ENCODE assay signal across 8 mouse cellular contexts in genomic region chr5:151650700-151651410, GRCm38 (mm10). TPM values are rescaled to one million over a fixed set of nuclear protein-coding genes. Genes with fewer than 3 reads are reported as not detected.
DNase-seq lines count a peak whose midpoint lies in the region; ATAC-seq and TF ChIP-seq lines count a peak whose summit lies in the region.

TSS of gene Rfc3 (minus strand) at chr5:151651242.

- TF ChIP-seq CTCF in lung, postnatal 0 days (IDR thresholded peaks at IDR 0.05): peak; percentile 89

- WGBS in hindbrain, embryonic 10.5 days: under 1% methylated on average over 42 of the region's 42 CpGs
- 1% methylated on average over 42 of the region's 42 CpGs for WGBS in lung, postnatal 0 days

- H3K9me3 ChIP-seq in hindbrain, embryonic 10.5 days: no peaks in the 10 kb centered on the region
- no peaks in the 10 kb centered on the region for H3K9me3 ChIP-seq in lung, postnatal 0 days (ENCODE audit: low read length)

- ATAC-seq in frontal cortex, adult (ENCODE audit: low TSS enrichment): peak; percentile 100
- peak; percentile 99 for ATAC-seq in lung, postnatal 0 days

- peaks cover 13% of the 10 kb centered on the region for H3K4me1 ChIP-seq in hindbrain, embryonic 10.5 days (replicated peaks)
- H3K4me1 ChIP-seq in lung, postnatal 0 days (ENCODE audit: insufficient read depth, low read depth, low read length): no peaks in the 10 kb centered on the region

- no peaks in the 10 kb centered on the region for H3K27me3 ChIP-seq in hindbrain, embryonic 10.5 days (ENCODE audit: insufficient read depth, poor library complexity, severe bottlenecking)
- H3K27me3 ChIP-seq in lung, postnatal 0 days (replicated peaks; ENCODE audit: insufficient read depth, low read length): no peaks in the 10 kb centered on the region

- peak within 1 kb of the TSS; percentile 85 for H3K4me3 ChIP-seq in hindbrain, embryonic 10.5 days
- peak within 1 kb of the TSS; percentile 62 for H3K4me3 ChIP-seq in lung, postnatal 0 days (ENCODE audit: low read depth, low read length)

- H3K9ac ChIP-seq in lung, postnatal 0 days (replicated peaks; ENCODE audit: low read depth): peak within 1 kb of the TSS; percentile 37

- peaks cover 40% of the 10 kb centered on the region for H3K36me3 ChIP-seq in hindbrain, embryonic 10.5 days
- H3K36me3 ChIP-seq in lung, postnatal 0 days (ENCODE audit: insufficient read depth, low read length): peaks cover 10% of the 10 kb centered on the region

- DNase-seq in MN1 (ENCODE audit: low spot score): peak; percentile 98
- DNase-seq in cerebellum, adult 9-10 months: peak; percentile 94
- peak; percentile 98 for DNase-seq in hindbrain, embryonic 10.5 days (ENCODE audit: low spot score)
- peak; percentile 92 for DNase-seq in layer of hippocampus, adult 9-11 months
- peak; percentile 97 for DNase-seq in lung, postnatal 0 days (ENCODE audit: low spot score)
- DNase-seq in ovary, postnatal 14 days (ENCODE audit: low spot score): peak; percentile 96
- DNase-seq in thymus, postnatal 14 days: peak; percentile 97

- H3K4me2 ChIP-seq in lung, postnatal 0 days (replicated peaks; ENCODE audit: low read depth, low read length): peak within 1 kb of the TSS; percentile 69

- H3K27ac ChIP-seq in hindbrain, embryonic 10.5 days: peak within 1 kb of the TSS; percentile 95
- H3K27ac ChIP-seq in lung, postnatal 0 days (ENCODE audit: low read length): peak within 1 kb of the TSS; percentile 58; the same call in 1 of the 2 replicates

- TF ChIP-seq EP300 in lung, postnatal 0 days (IDR thresholded peaks at IDR 0.05): no peak

RNA-seq across cellular contexts. Expression of gene Rfc3, which starts in this region (rescaled TPM):
- polyA plus RNA-seq in hindbrain, embryonic 10.5 days (2016; fragmentation: Nextera tagmentation; extraction: Ambion mirVana): 132 and 144 TPM in 2 replicates
- 30.7 and 32.1 TPM in 2 replicates for polyA plus RNA-seq in lung, postnatal 0 days (2015; fragmentation: Nextera tagmentation; extraction: Ambion mirVana)

Comparison
In these comparisons a context has a peak if more than half of its experiments do, and no peak if none do; other contexts are left out.
1. Peak in every context shown above with its lines: DNase-seq, ATAC-seq, H3K4me3 ChIP-seq and H3K27ac ChIP-seq.